Mouse (Mus musculus) ZHBTc4 (cell line): ENCODE data around the gene Cldn34b3.
"Not testable (repeated sequence)": the region's sequence is repeated elsewhere in the genome, so short reads cannot be mapped to it uniquely, and the experiment has no call there.

Experiments used
- DNase-seq: peaks from one replicate; pipeline ENCODE4 v3.0.0-alpha.2; 2011; ENCODE audit warnings: low read depth, low spot score

The Cldn34b3 gene

GRCm38 (mm10) chrX:76264004-76264403, at the start of gene Cldn34b3:
Cldn34b3 (plus strand) TSS chrX:76264304.
- not testable (repeated sequence) for DNase-seq
